Mouse (Mus musculus) telencephalon, adult 2 months (tissue): ENCODE measurements around the gene Rpl38.

Experiments used
- DNase-seq: peaks from one replicate; pipeline ENCODE4 v3.0.0-alpha.2; 2011; ENCODE audit warnings: low read depth, low spot score

The Rpl38 gene

GRCm38 (mm10) chr11:114704071-114704913 lies 36.0 kb downstream of the Rpl38 start:
- DNase-seq, result peak; percentile 73

GRCm38 (mm10) chr11:114706358-114706757 lies 38.0 kb downstream of the Rpl38 start:
- no peak for DNase-seq

- DNase-seq, result no peak
These were observed 43.1 kb downstream of the Rpl38 start for GRCm38 (mm10) chr11:114711393-114711792.

GRCm38 (mm10) chr11:114711861-114712260 lies 43.5 kb downstream of the Rpl38 start:
- no peak for DNase-seq

- peak; percentile 44 for DNase-seq
These were observed 46.2 kb downstream of the Rpl38 start for GRCm38 (mm10) chr11:114714526-114714925.

GRCm38 (mm10) chr11:114715531-114715930 lies 47.2 kb downstream of the Rpl38 start:
- no peak for DNase-seq

GRCm38 (mm10) chr11:114720535-114720934 lies 52.2 kb downstream of the Rpl38 start:
- no peak for DNase-seq
